Mouse (Mus musculus): Measurements from ENCODE around the gene Smad5. TPM values are rescaled to one million over a fixed set of nuclear protein-coding genes. Genes with fewer than 3 reads are reported as not detected.

The Smad5 gene
- polyA plus RNA-seq, 1 experiment from 2014 or later: 19.5 TPM

DNA sequence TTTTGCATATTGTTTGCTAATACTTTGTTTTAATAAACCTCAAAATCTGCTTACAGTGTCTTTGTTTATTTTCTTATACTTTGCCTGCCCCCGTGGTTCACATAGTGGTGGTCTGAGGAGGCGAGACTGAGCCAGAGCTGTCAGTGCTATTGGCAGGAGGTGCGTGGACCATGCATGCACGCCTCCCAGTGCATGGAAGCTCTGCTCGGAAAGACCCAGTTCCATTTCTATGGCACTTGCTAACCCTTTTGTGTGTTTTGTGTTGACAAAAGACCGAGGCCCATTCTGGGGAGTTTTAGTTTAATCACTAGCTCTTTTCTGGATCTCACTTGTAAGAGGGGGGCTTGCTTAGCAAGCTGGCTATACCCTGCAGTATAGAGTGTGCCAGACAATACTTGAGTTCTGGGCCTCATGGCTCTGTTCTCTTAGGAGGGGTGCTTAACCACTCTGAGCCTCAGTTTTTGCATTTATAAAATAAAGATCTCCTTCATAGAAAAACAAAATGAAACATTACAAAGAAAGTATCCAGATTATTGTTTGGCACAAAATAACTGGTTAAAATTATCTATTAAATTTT, 39.6 kb downstream of the Smad5 start:
- no peak overlapping the region for H3K4me3 ChIP-seq (replicated peaks)
- H3K9me3 ChIP-seq: no peaks in the 10 kb centered on the region
- H3K9ac ChIP-seq: no peak overlapping the region
- H3K4me2 ChIP-seq (replicated peaks): no peak overlapping the region
- peaks cover 17% of the 10 kb centered on the region; the same call in 1 of the 2 replicates for H3K36me3 ChIP-seq
- no peaks in the 10 kb centered on the region for H3K27me3 ChIP-seq (replicated peaks)
- no peak overlapping the region for H3K27ac ChIP-seq
- 79% methylated on average over 6 of the region's 6 CpGs for WGBS
- ATAC-seq: no peak
- 0 out of 2 replicates have a peak, but pooled peaks cover 3% of the 10 kb centered on the region for H3K4me1 ChIP-seq (replicated peaks)

DNA sequence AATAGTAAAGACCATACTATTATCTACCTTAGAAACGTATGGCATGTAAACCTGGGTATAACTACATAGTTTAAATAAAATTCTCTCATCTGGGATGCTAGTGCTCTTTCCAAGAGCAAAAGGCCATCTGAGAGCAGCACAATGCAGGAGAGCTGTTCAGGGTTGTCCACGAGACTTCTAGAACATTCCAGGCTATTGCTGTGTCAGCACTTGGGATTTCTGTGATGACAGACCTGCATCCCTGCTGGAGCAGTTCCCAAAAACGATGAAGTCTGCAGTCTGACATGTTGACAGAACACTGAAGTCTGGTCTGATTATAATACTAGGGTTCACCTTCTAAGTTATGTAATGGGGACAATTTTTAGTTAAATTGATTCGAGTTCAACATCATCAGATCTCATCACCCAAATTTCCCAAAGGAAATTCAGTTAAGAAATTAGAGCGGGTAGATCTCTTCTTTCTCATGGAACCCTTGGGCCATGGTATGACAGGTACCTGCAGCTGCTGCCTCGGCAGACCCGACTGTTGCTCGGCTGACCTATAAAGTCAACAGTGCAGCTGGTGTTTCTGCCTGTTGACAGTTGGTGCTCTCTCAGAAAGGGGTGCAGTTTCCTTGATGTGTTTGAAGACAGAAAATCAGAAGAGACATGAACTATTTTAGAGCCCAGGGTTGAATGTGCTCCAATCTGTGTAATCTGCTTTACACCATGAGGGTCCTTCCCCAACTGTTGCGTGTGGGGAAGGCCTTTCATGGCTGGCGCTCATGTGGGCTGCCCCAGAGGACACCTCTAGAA, 44.1 kb downstream of the Smad5 start:
- Histone ChIP-seq H3K9ac (no peak overlapping the region), H3K27me3 (replicated peaks) (peaks cover 16% of the 10 kb centered on the region), H3K36me3 (no peaks in the 10 kb centered on the region), H3K4me1 (replicated peaks) (0 out of 2 replicates have a peak, but pooled peaks cover 3% of the 10 kb centered on the region), H3K4me3 (replicated peaks) (no peak overlapping the region), H3K4me2 (replicated peaks) (peak overlapping the region; percentile 22; the same call in 1 of the 2 replicates), H3K27ac (no peak overlapping the region), H3K9me3 (no peaks in the 10 kb centered on the region)
- 56% methylated on average over 10 of the region's 10 CpGs for WGBS
- peak; percentile 59 for ATAC-seq

DNA sequence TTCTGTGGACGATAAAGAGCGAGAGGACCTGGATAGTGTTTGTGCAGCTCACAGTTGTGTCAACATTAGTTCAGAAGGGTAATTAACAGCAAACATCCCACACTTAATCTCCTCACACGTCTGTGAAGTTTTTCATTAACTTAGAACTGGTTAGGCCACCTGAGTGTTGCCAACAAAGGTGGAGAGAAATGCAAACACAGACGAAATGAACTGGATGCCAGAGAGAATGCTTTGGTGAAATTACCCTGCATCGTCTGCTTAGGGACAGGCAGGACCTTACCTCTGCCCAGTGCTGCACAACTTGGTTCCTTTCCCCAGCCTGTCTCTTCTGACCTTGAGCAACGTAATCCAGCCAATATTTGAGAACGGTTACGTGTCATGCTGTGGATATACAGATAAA, 44.7 kb downstream of the Smad5 start:
- Histone ChIP-seq H3K4me1 (replicated peaks) (peaks cover 6% of the 10 kb centered on the region; the same call in 1 of the 2 replicates), H3K27me3 (replicated peaks) (peaks cover 22% of the 10 kb centered on the region), H3K36me3 (no peaks in the 10 kb centered on the region), H3K4me3 (replicated peaks) (no peak overlapping the region), H3K9ac (no peak overlapping the region), H3K9me3 (no peaks in the 10 kb centered on the region), H3K4me2 (replicated peaks) (peak overlapping the region; percentile 22), H3K27ac (no peak overlapping the region)
- peak; percentile 84 for ATAC-seq
- 39% methylated on average over 8 of the region's 8 CpGs for WGBS

DNA sequence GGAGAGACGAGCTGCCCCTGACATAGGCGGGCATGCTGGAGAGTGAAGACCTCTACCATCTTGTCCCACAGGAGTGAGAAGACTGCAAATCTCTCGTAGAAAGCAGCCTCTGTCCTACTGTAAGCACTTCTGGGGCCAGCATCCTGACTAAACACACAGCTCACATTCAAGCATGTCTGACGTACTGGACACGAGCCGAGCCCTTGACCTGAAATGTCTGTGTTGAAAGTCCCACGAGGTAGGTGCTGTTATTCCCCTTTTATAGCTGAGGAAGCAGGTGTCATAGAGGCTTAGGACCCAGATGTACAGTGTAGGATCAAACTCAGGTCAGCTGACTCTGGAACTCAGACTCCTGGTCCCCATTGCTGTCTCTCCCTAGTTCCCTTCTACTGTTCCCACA, 46.6 kb downstream of the Smad5 start:
- Histone ChIP-seq H3K4me1 (replicated peaks) (peaks cover 22% of the 10 kb centered on the region), H3K4me3 (replicated peaks) (no peak overlapping the region), H3K36me3 (no peaks in the 10 kb centered on the region), H3K27ac (no peak overlapping the region), H3K4me2 (replicated peaks) (no peak overlapping the region), H3K27me3 (replicated peaks) (peaks cover 40% of the 10 kb centered on the region), H3K9ac (no peak overlapping the region), H3K9me3 (no peaks in the 10 kb centered on the region)
- ATAC-seq: no peak
- 81% methylated on average over 7 of the region's 7 CpGs for WGBS

DNA sequence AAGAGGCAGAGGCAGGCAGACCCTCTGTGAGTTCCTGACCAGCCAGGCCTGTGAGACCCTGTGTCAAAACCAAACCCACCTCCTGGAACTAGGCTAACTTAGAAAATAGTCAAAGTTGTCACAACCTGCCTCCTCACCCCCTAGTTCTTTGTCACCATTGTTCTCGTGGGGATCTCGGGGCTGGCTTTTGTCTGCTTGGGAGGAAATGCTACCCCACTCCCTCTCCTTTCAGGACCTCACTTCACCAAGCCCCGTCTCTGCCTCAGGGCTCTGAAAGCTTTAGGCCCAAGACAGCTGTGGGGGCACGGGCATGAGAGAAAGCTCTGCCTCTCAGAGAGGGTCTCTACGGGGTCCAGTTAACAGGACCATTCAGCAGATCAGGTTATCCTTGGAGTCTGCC, 49.0 kb downstream of the Smad5 start:
- H3K9ac ChIP-seq: no peak overlapping the region
- H3K4me3 ChIP-seq (replicated peaks): no peak overlapping the region
- WGBS: 55% methylated on average over 5 of the region's 5 CpGs
- no peaks in the 10 kb centered on the region for H3K36me3 ChIP-seq
- no peak overlapping the region for H3K4me2 ChIP-seq (replicated peaks)
- no peak overlapping the region for H3K27ac ChIP-seq
- no peak for ATAC-seq
- H3K4me1 ChIP-seq (replicated peaks): peaks cover 22% of the 10 kb centered on the region
- peaks cover 46% of the 10 kb centered on the region for H3K27me3 ChIP-seq (replicated peaks)
- no peaks in the 10 kb centered on the region for H3K9me3 ChIP-seq

DNA sequence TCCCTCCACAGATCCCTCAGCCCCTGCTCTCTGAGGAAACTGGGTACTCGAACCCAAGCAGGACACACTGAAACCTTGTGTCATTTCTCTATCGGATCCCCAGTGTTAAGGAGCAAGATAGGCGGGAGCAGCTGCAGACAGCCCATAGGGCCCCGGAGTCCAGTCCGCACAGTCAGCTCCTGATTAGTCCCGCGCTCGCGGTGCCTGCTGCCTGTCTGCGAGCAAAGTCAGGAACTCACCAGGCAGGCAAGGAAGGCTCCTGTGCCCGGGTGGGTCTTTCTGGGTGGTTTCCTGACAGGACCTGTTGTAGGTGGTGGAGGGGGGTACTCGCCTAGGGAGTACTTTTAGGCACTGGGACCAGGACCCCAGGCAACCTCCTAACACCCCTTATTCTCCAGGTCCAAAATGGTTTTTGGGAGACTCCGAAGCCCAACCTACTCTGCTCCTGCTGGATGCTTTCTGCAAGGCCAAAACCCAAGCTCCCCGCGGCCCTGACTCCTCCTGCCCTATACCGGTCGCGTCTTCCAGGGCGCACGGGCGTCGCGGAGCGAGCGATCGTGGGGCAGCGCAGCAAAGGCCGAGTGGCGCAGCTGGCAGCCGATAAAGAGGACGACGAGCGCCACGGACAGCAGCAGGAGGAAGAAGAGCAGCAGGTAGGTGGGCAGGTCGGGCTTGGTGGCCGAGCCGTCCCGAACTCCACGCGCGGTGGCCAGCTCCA, 49.8 kb downstream of the Smad5 start:
- Histone ChIP-seq H3K4me2 (replicated peaks) (peak overlapping the region; percentile 88), H3K27ac (no peak overlapping the region)

DNA sequence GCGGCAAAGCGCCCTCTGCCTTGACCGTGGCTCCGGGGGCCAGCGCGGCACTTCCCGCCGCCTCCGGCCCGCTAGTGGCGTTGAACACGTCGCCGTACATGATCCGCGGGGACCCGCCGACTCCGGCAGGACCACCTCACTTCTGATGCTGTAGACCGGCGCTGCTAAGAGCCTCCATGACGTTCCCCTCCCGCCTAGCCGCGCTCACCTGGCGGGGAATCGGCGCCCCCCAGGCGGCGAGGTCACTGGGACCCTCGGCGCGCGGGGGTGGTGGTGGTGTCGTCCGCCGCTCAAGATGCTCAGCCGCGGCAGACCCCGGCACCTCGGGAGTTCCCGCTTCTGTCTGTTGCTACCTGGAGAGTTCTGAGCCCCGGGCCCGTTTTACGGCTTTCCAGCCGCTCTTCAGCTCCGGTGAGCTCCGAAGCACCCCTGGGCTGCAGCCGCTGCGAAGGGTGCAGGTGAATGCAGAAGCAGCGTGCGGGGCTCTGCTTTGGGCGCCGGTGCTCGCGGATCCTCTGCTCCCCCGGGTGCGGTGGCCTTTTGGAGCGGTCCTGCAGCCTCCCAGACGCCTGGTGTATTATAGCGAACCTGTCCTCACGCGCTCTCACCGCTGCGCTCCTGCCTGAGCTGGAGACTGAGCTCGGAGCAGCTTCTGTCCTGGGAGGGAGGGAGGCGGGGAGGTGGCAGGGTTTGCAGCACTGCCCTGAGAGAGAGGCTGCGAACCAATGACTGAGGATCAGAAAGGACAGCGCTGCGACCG, 50.6 kb downstream of the Smad5 start, which contains the start of gene Gm45623:
Gene Gm45623, minus strand, starts transcription at position 636 of the 760 bp plus-strand sequence.
- peak within 1 kb of the TSS; percentile 12 for H3K9ac ChIP-seq
- H3K4me3 ChIP-seq (replicated peaks): peak within 1 kb of the TSS; percentile 39
- no peaks in the 10 kb centered on the region for H3K36me3 ChIP-seq
- no peak within 1 kb of the TSS for H3K27ac ChIP-seq
- H3K27me3 ChIP-seq (replicated peaks): peaks cover 46% of the 10 kb centered on the region
- H3K4me1 ChIP-seq (replicated peaks): peaks cover 18% of the 10 kb centered on the region
- peak within 1 kb of the TSS; percentile 88 for H3K4me2 ChIP-seq (replicated peaks)
- ATAC-seq: no peak
- H3K9me3 ChIP-seq: no peaks in the 10 kb centered on the region
- WGBS: 1% methylated on average over 71 of the region's 71 CpGs

More for the DNA sequence above, 49.8 kb downstream of the Smad5 start:
- Histone ChIP-seq H3K9me3 (no peaks in the 10 kb centered on the region), H3K27me3 (replicated peaks) (peaks cover 46% of the 10 kb centered on the region), H3K36me3 (no peaks in the 10 kb centered on the region), H3K9ac (peak overlapping the region; percentile 12), H3K4me1 (replicated peaks) (peaks cover 18% of the 10 kb centered on the region), H3K4me3 (replicated peaks) (peak overlapping the region; percentile 39)
- WGBS: 2% methylated on average over 41 of the region's 41 CpGs
- 0 out of 2 replicates have a peak, but pooled peaks have one; percentile 26 for ATAC-seq

DNA sequence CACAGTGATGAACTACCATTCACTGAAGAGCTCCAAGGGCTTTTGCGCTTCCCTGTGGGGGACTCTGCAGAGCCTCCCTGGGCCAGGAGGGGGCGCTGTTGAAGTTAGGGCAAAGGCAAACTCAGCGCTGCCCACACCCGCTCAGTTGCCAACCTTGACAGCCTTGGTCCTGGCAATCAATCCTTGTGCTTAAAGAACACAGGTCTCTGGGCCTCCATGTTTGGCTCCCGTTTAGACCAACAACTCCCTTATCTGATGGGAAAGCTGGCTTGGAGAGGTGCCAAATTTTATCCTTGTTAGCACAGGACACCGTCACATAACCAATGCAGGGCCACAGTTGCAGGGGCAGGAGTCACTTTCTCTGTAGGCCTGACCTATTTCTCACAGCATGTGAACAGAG, 53.1 kb downstream of the Smad5 start:
- 56% methylated on average over 6 of the region's 6 CpGs for WGBS
- H3K27ac ChIP-seq: no peak overlapping the region
- H3K36me3 ChIP-seq: no peaks in the 10 kb centered on the region
- H3K4me2 ChIP-seq (replicated peaks): no peak overlapping the region
- no peak overlapping the region for H3K4me3 ChIP-seq (replicated peaks)
- peak; percentile 65 for ATAC-seq
- H3K27me3 ChIP-seq (replicated peaks): peaks cover 41% of the 10 kb centered on the region
- no peaks in the 10 kb centered on the region for H3K9me3 ChIP-seq
- peaks cover 18% of the 10 kb centered on the region for H3K4me1 ChIP-seq (replicated peaks)
- no peak overlapping the region for H3K9ac ChIP-seq

DNA sequence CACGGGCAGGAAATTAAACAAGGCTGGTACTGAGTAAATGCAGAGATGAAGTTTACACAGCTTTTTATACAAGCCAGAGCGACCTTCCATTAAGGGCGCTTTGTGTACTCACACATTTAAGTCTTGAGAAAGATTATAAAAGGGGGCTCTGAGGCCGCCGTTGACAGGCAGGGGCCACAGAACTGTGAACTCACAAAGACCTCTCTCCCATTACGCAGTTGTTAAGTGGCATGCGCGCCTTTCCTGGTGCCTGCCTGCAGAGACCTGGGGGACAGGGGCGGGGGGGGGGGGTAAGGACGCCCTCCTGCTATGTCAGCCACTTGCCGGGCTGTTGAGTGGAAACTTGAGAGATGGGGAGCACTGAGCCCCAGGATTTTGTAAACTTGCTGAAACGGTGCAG, 54.4 kb downstream of the Smad5 start:
- H3K9ac ChIP-seq: no peak overlapping the region
- no peak overlapping the region for H3K4me3 ChIP-seq (replicated peaks)
- no peak for ATAC-seq
- H3K4me2 ChIP-seq (replicated peaks): no peak overlapping the region
- no peak overlapping the region for H3K27ac ChIP-seq
- no peaks in the 10 kb centered on the region for H3K36me3 ChIP-seq
- no peaks in the 10 kb centered on the region for H3K9me3 ChIP-seq
- 25% methylated on average over 12 of the region's 12 CpGs for WGBS
- H3K27me3 ChIP-seq (replicated peaks): peaks cover 32% of the 10 kb centered on the region
- peaks cover 19% of the 10 kb centered on the region for H3K4me1 ChIP-seq (replicated peaks)

DNA sequence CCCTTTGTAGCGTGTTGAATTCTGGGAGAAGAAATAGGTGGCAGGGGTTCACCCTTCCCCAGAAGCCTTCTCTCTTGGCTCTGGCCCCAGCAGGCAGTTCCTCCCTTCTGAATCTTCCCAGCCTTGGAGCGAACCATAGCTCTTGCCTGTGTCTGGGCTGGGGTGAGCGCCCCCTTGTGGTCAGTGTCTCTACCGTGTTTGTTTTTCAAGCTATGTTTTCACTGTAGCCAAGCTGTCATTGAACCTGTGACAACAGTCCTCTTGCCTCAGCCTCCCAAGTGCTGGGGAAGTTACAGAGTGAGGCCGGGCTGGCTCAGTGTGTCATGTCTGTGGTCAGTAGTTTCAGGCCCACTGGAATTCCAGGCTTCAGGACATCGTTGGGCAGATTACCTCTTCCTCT, 55.7 kb downstream of the Smad5 start:
- Histone ChIP-seq H3K4me3 (replicated peaks) (no peak overlapping the region), H3K4me1 (replicated peaks) (peaks cover 10% of the 10 kb centered on the region), H3K9me3 (no peaks in the 10 kb centered on the region), H3K27ac (no peak overlapping the region), H3K27me3 (replicated peaks) (peaks cover 19% of the 10 kb centered on the region), H3K4me2 (replicated peaks) (no peak overlapping the region), H3K9ac (no peak overlapping the region), H3K36me3 (no peaks in the 10 kb centered on the region)
- WGBS: 41% methylated on average over 6 of the region's 6 CpGs
- 0 out of 2 replicates have a peak, but pooled peaks have one; percentile 15 for ATAC-seq

DNA sequence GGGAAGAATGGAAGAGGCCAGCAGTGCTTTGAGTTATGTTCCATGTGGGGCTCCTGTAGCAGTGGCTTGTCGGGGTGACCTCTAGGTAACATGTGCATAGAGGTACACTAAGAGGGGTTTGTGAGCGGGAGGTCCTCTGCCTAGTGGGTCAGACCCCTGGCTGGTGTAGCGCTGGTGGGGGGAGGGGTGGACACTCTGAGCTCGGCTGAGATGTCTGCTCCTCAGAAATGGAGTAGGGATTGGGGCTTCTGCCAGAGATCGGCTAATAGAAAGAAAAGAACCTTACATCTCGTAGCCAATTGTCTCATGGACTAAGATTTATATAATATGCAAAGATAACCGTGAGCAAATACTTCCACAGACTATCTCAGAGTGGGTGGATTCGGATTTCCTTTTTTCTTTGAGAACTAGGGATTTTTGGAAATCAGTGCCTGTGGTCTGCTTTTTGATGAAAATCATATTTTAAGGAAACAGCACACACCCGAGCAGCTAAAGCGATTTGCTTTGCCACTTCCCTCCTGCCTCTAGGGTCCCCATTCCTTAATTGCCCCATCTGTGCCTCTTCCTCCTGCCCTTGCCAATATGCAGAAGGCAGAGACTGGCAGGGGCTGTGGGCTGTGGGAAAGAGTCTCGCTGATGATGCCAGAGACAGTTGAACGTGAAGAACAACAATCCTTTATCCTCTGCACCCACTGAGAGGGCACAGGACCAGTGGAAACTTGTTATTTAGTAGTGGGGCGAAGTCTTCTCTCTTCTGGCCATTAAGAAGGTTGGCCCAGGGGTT, 59.8 kb downstream of the Smad5 start:
- H3K36me3 ChIP-seq: no peaks in the 10 kb centered on the region
- H3K4me2 ChIP-seq (replicated peaks): no peak overlapping the region
- ATAC-seq: no peak
- no peaks in the 10 kb centered on the region for H3K9me3 ChIP-seq
- H3K27me3 ChIP-seq (replicated peaks): 0 out of 2 replicates have a peak, but pooled peaks cover 4% of the 10 kb centered on the region
- peaks cover 9% of the 10 kb centered on the region for H3K4me1 ChIP-seq (replicated peaks)
- H3K4me3 ChIP-seq (replicated peaks): no peak overlapping the region
- WGBS: 36% methylated on average over 13 of the region's 13 CpGs
- no peak overlapping the region for H3K27ac ChIP-seq
- no peak overlapping the region for H3K9ac ChIP-seq

Measured in intestine, embryonic 15.5 days (tissue).